In genomic region chr4:62629461-62629860, GRCm38 (mm10) we compare ENCODE assay signal across 11 mouse cellular contexts.
DNase-seq lines count a peak whose midpoint lies in the region; ATAC-seq and TF ChIP-seq lines count a peak whose summit lies in the region.
"Had no signal": no experiment of that assay in that cellular context is flagged by ENCODE, and none has a peak within 500 bp of the region (broad histone marks: within the 10 kb centered on the region; RNA-seq: fewer than 3 reads in every experiment).

No protein-coding gene starts in this region.

- H3K4me3 ChIP-seq in heart, embryonic 14.5 days (ENCODE audit: control insufficient read depth in 1 of 2, insufficient read depth in 1 of 2, low read depth in 1 of 2, low read length in 2 of 2) = no peak overlapping the region
- H3K4me3 ChIP-seq in spleen, adult 2 months (ENCODE audit: extremely low read depth, insufficient read depth, insufficient read length) = no peak overlapping the region
- H3K4me3 ChIP-seq in heart, embryonic 15.5 days = no peak overlapping the region
- H3K4me3 ChIP-seq in small intestine, adult 2 months (ENCODE audit: low read depth, low read length) = no peak overlapping the region
- no peak overlapping the region for H3K4me3 ChIP-seq in forebrain, embryonic 14.5 days (ENCODE audit: low read depth, low read length)
- H3K4me3 ChIP-seq: erythroblast, embryonic 14.5 days; limb, embryonic 15.5 days had no signal

- no peak for TF ChIP-seq POLR2A in spleen, adult 2 months (IDR thresholded peaks at IDR 0.05; ENCODE audit: low read depth, low read length)
- TF ChIP-seq POLR2A in small intestine, adult 2 months (IDR thresholded peaks at IDR 0.05; ENCODE audit: low read depth, low read length) = no peak

- peaks cover 49 to 57% of the 10 kb centered on the region in 2 experiments for H3K4me1 ChIP-seq in heart, embryonic 14.5 days (ENCODE audit: control insufficient read depth in 2 of 2, insufficient read depth in 2 of 2, low read length in 2 of 2)
- peaks cover 43% of the 10 kb centered on the region; the same call in 1 of the 2 replicates for H3K4me1 ChIP-seq in spleen, adult 2 months (ENCODE audit: control insufficient read depth, insufficient read depth, insufficient read length)
- H3K4me1 ChIP-seq in heart, embryonic 15.5 days (replicated peaks) = peaks cover 65% of the 10 kb centered on the region
- peaks cover 50% of the 10 kb centered on the region for H3K4me1 ChIP-seq in small intestine, adult 2 months (ENCODE audit: control insufficient read depth, insufficient read depth, insufficient read length, low read length)
- H3K4me1 ChIP-seq in forebrain, embryonic 14.5 days (ENCODE audit: control insufficient read depth, insufficient read depth, low read length) = peaks cover 10% of the 10 kb centered on the region; the same call in 1 of the 2 replicates

- ATAC-seq in heart, embryonic 14.5 days (ENCODE audit: insufficient number of reproducible peaks, insufficient read depth, low FRiP score, low read depth) = no peak
- ATAC-seq in heart, embryonic 15.5 days (replicated peaks; ENCODE audit: insufficient number of reproducible peaks, insufficient read depth, low FRiP score, low read depth) = no peak
- no peak for ATAC-seq in forebrain, embryonic 14.5 days

- peaks cover 18% of the 10 kb centered on the region for H3K36me3 ChIP-seq in heart, embryonic 14.5 days (ENCODE audit: control insufficient read depth, insufficient read depth, low read length)
- no peaks in the 10 kb centered on the region for H3K36me3 ChIP-seq in spleen, adult 2 months (ENCODE audit: control insufficient read depth, insufficient read depth, low read length)
- H3K36me3 ChIP-seq in heart, embryonic 15.5 days = no peaks in the 10 kb centered on the region
- peaks cover 3% of the 10 kb centered on the region; the same call in 1 of the 2 replicates for H3K36me3 ChIP-seq in small intestine, adult 2 months (ENCODE audit: control insufficient read depth, insufficient read depth, low read length)
- peaks cover 10% of the 10 kb centered on the region; the same call in 1 of the 2 replicates for H3K36me3 ChIP-seq in forebrain, embryonic 14.5 days (ENCODE audit: control insufficient read depth, insufficient read depth, low read length)
- H3K36me3 ChIP-seq: limb, embryonic 15.5 days had no signal

- no peak overlapping the region; the same call in 1 of the 2 replicates for H3K9ac ChIP-seq in heart, embryonic 14.5 days (ENCODE audit: low read length)
- H3K9ac ChIP-seq in heart, embryonic 15.5 days = no peak overlapping the region
- H3K9ac ChIP-seq in forebrain, embryonic 14.5 days (ENCODE audit: low read length) = no peak overlapping the region
- H3K9ac ChIP-seq: limb, embryonic 15.5 days had no signal

- no peak for DNase-seq in heart, adult 9 months (ENCODE audit: low spot score in 2 of 2)
- peak; percentile 17 to 44 for DNase-seq in spleen, adult 2 months (ENCODE audit: low read depth in 1 of 2, low spot score in 2 of 2)
- no peak for DNase-seq in spleen, postnatal 4 days (ENCODE audit: low spot score in 2 of 2)
- no peak for DNase-seq in forebrain, embryonic 14.5 days (ENCODE audit: low spot score)
- no peak for DNase-seq in right cerebral cortex, postnatal 36 days (ENCODE audit: low spot score in 2 of 2)
- DNase-seq: cerebellum, adult 18-20 months had no signal

- H3K9me3 ChIP-seq in heart, embryonic 14.5 days (ENCODE audit: control insufficient read depth, low read length) = no peaks in the 10 kb centered on the region
- H3K9me3 ChIP-seq in heart, embryonic 15.5 days (replicated peaks) = no peaks in the 10 kb centered on the region
- H3K9me3 ChIP-seq in forebrain, embryonic 14.5 days (replicated peaks; ENCODE audit: control insufficient read depth, low read length) = no peaks in the 10 kb centered on the region
- H3K9me3 ChIP-seq: limb, embryonic 15.5 days had no signal

- peaks cover 17% of the 10 kb centered on the region for H3K27me3 ChIP-seq in heart, embryonic 14.5 days (ENCODE audit: control insufficient read depth, insufficient read depth, low read length)
- no peaks in the 10 kb centered on the region for H3K27me3 ChIP-seq in spleen, adult 2 months (ENCODE audit: control insufficient read depth, insufficient read depth, low read length)
- peaks cover 12% of the 10 kb centered on the region; the same call in 1 of the 2 replicates for H3K27me3 ChIP-seq in heart, embryonic 15.5 days
- H3K27me3 ChIP-seq in small intestine, adult 2 months (ENCODE audit: control insufficient read depth, insufficient read depth, low read length) = no peaks in the 10 kb centered on the region
- H3K27me3 ChIP-seq in forebrain, embryonic 14.5 days (replicated peaks; ENCODE audit: control insufficient read depth, insufficient read depth, low read length) = no peaks in the 10 kb centered on the region
- H3K27me3 ChIP-seq: limb, embryonic 15.5 days had no signal

- no peak overlapping the region for H3K4me2 ChIP-seq in heart, embryonic 14.5 days (ENCODE audit: low read length)
- no peak overlapping the region for H3K4me2 ChIP-seq in heart, embryonic 15.5 days
- H3K4me2 ChIP-seq in forebrain, embryonic 14.5 days (ENCODE audit: low read length) = no peak overlapping the region
- H3K4me2 ChIP-seq: limb, embryonic 15.5 days had no signal

- peak overlapping the region; percentile 14 to 58; a peak in 3 of 4 replicates for H3K27ac ChIP-seq in heart, embryonic 14.5 days (replicated peaks in 1 of 2; ENCODE audit: control insufficient read depth in 1 of 2, insufficient read depth in 1 of 2, low read depth in 2 of 2, low read length in 2 of 2)
- peak overlapping the region; percentile 65 for H3K27ac ChIP-seq in spleen, adult 2 months (ENCODE audit: insufficient read depth, low read length)
- H3K27ac ChIP-seq in heart, embryonic 15.5 days = peak overlapping the region; percentile 45
- peak overlapping the region; percentile 72 for H3K27ac ChIP-seq in small intestine, adult 2 months (ENCODE audit: insufficient read depth, low read depth, low read length)
- no peak overlapping the region for H3K27ac ChIP-seq in forebrain, embryonic 14.5 days (ENCODE audit: low read depth, low read length)
- H3K27ac ChIP-seq: limb, embryonic 15.5 days had no signal

- no peak for TF ChIP-seq CTCF in spleen, adult 2 months (IDR thresholded peaks at IDR 0.05; ENCODE audit: extremely low read depth, insufficient read depth, insufficient read length, insufficient replicate concordance)
- no peak for TF ChIP-seq CTCF in small intestine, adult 2 months (IDR thresholded peaks at IDR 0.05; ENCODE audit: extremely low read depth, insufficient read length, insufficient replicate concordance, low read depth, low read length)

- WGBS in heart, embryonic 14.5 days = 63% methylated on average over 9 of the region's 9 CpGs
- 38% methylated on average over 9 of the region's 9 CpGs for WGBS in spleen, adult 2 months
- 70% methylated on average over 9 of the region's 9 CpGs for WGBS in heart, embryonic 15.5 days
- WGBS in small intestine, adult 2 months = 79% methylated on average over 9 of the region's 9 CpGs
- WGBS in forebrain, embryonic 14.5 days = 85% methylated on average over 9 of the region's 9 CpGs

Comparison
In these comparisons a context has a peak if more than half of its experiments do, and no peak if none do; other contexts are left out.
1. DNase-seq: peak in spleen, adult 2 months (2 of 2); none in heart, adult 9 months (0 of 2), spleen, postnatal 4 days (0 of 2), forebrain, embryonic 14.5 days (single experiment) and right cerebral cortex, postnatal 36 days (0 of 2).